Mouse (Mus musculus) MEL (cell line): ENCODE measurements around the gene D5Ertd579e. TPM values are rescaled to one million over a fixed set of nuclear protein-coding genes. Genes with fewer than 3 reads are reported as not detected.

Experiments
- DNase-seq: peaks from one replicate; pipeline ENCODE4 v3.0.0; 2011; ENCODE audit warnings: low read depth, low spot score
- H3K27ac ChIP-seq: 2 replicates; pipeline ENCODE4 v1.5.1; 2012; ENCODE audit warnings: low read depth, mild to moderate bottlenecking, control low read depth, low read length, moderate library complexity; ENCODE audit not compliant: control insufficient read depth
- H3K27me3 ChIP-seq, 2 experiments: fragments of 150-350 bp in 1 of 2; sonication (generic) in 1 of 2; 2 replicates each; pipeline ENCODE4 v1.6.1; 2012; ENCODE audit warnings: low read length in 2 of 2, mild to moderate bottlenecking in 2 of 2, improper control_type of control experiment in 1 of 2, moderate library complexity in 1 of 2; ENCODE audit not compliant: insufficient read depth in 2 of 2, control insufficient read depth in 1 of 2
- H3K36me3 ChIP-seq, 2 experiments: 2 replicates each; pipeline ENCODE4 v1.6.1; 2012 to 2014; ENCODE audit warnings: low read length in 2 of 2, improper control_type of control experiment in 1 of 2, inconsistent platforms in 1 of 2, mild to moderate bottlenecking in 1 of 2; ENCODE audit not compliant: insufficient read depth in 2 of 2, control insufficient read depth in 1 of 2
- H3K4me1 ChIP-seq, 2 experiments: fragments of 150-350 bp in 1 of 2; sonication (generic) in 1 of 2; 2 replicates each; pipeline ENCODE4 v1.6.1; 2012; ENCODE audit warnings: low read length in 2 of 2, improper control_type of control experiment in 1 of 2, mild to moderate bottlenecking in 1 of 2; ENCODE audit not compliant: insufficient read depth in 2 of 2, control insufficient read depth in 1 of 2
- H3K4me3 ChIP-seq, 2 experiments: fragments of 150-350 bp in 1 of 2; sonication (generic) in 1 of 2; 2 replicates each; pipeline ENCODE4 v1.5.1; 2012; ENCODE audit warnings: low read depth in 2 of 2, low read length in 2 of 2, mild to moderate bottlenecking in 2 of 2, moderate library complexity in 2 of 2, control low read depth in 1 of 2, improper control_type of control experiment in 1 of 2; ENCODE audit not compliant: control insufficient read depth in 1 of 2, insufficient read depth in 1 of 2
- H3K79me2 ChIP-seq: 2 replicates; pipeline ENCODE4 v1.6.1; 2012; ENCODE audit warnings: mild to moderate bottlenecking, low read length, moderate library complexity; ENCODE audit not compliant: control insufficient read depth, poor library complexity, insufficient read depth
- H3K9ac ChIP-seq: 2 replicates; pipeline ENCODE4 v1.6.1; 2012; ENCODE audit warnings: low read depth, mild to moderate bottlenecking, control low read depth, low read length, moderate library complexity; ENCODE audit not compliant: control insufficient read depth, poor library complexity, severe bottlenecking
- H3K9me3 ChIP-seq: fragments of 150-350 bp; sonication (generic); replicated peaks from 2 replicates; pipeline ENCODE4 v1.6.1; 2012; ENCODE audit warnings: mild to moderate bottlenecking, low read length, improper control_type of control experiment, moderate library complexity; ENCODE audit not compliant: insufficient read depth
- BHLHE40 ChIP-seq: IDR thresholded peaks from 2 replicates; pipeline ENCODE4 v1.6.1; 2012; ENCODE audit warnings: low read depth, mild to moderate bottlenecking, inconsistent platforms, low read length, improper control_type of control experiment, borderline replicate concordance
- E2F4 ChIP-seq: IDR thresholded peaks from 2 replicates; pipeline ENCODE4 v1.6.1; 2011; ENCODE audit warnings: low read depth, low read length, improper control_type of control experiment, borderline replicate concordance
- ELF1 ChIP-seq: IDR thresholded peaks from 2 replicates; pipeline ENCODE4 v1.6.1; 2014; ENCODE audit warnings: low read depth, mild to moderate bottlenecking, inconsistent platforms, low read length, improper control_type of control experiment, moderate library complexity
- ETS1 ChIP-seq: IDR thresholded peaks from 2 replicates; pipeline ENCODE4 v1.6.1; 2012; ENCODE audit warnings: low read depth, mild to moderate bottlenecking, inconsistent platforms, low read length, improper control_type of control experiment, moderate library complexity
- JUND ChIP-seq: IDR thresholded peaks from 2 replicates; pipeline ENCODE4 v1.6.1; 2011; ENCODE audit warnings: low read depth, mild to moderate bottlenecking, improper control_type of control experiment, low read length
- MXI1 ChIP-seq: IDR thresholded peaks from 2 replicates; pipeline ENCODE4 v1.6.1; 2011; ENCODE audit warnings: mild to moderate bottlenecking, low read depth, low read length, improper control_type of control experiment
- POLR2AphosphoS2 ChIP-seq: IDR thresholded peaks from 2 replicates; pipeline ENCODE4 v1.6.1; 2011; ENCODE audit warnings: low read length, improper control_type of control experiment
- POLR2AphosphoS5 ChIP-seq: IDR thresholded peaks from 2 replicates; pipeline ENCODE4 v1.6.1; 2012; ENCODE audit warnings: low read depth, borderline replicate concordance, mild to moderate bottlenecking, inconsistent platforms, low read length, moderate library complexity, mixed read lengths
- RCOR1 ChIP-seq: IDR thresholded peaks from 2 replicates; pipeline ENCODE4 v1.6.1; 2012; ENCODE audit warnings: low read depth, mild to moderate bottlenecking, inconsistent platforms, low read length, improper control_type of control experiment
- SIN3A ChIP-seq: IDR thresholded peaks from 2 replicates; pipeline ENCODE4 v1.6.1; 2012; ENCODE audit warnings: low read length, improper control_type of control experiment, inconsistent platforms
- SMC3 ChIP-seq: IDR thresholded peaks from 2 replicates; pipeline ENCODE4 v1.6.1; 2011; ENCODE audit warnings: low read depth, low read length, improper control_type of control experiment
- TAL1 ChIP-seq: IDR thresholded peaks from 2 replicates; pipeline ENCODE4 v1.6.1; 2012; ENCODE audit warnings: mild to moderate bottlenecking, inconsistent platforms, low read length, moderate library complexity, mixed read lengths
- TBP ChIP-seq: IDR thresholded peaks from 2 replicates; pipeline ENCODE4 v1.8.0; 2011; ENCODE audit warnings: low read depth, low read length, improper control_type of control experiment
- UBTF ChIP-seq: IDR thresholded peaks from 2 replicates; pipeline ENCODE4 v1.6.1; 2012; ENCODE audit warnings: low read depth, mild to moderate bottlenecking, inconsistent platforms, low read length, improper control_type of control experiment, moderate library complexity, borderline replicate concordance; ENCODE audit not compliant: insufficient read depth
- USF1 ChIP-seq: IDR thresholded peaks from 2 replicates; pipeline ENCODE4 v1.6.1; 2014; ENCODE audit warnings: low read depth, mild to moderate bottlenecking, inconsistent platforms, low read length, improper control_type of control experiment, moderate library complexity
- USF2 ChIP-seq, 2 experiments: IDR thresholded peaks; 2 replicates each; pipeline ENCODE4 v1.6.1; 2011 to 2012; ENCODE audit warnings: improper control_type of control experiment in 2 of 2, low read length in 2 of 2, borderline replicate concordance in 1 of 2, inconsistent platforms in 1 of 2, low read depth in 1 of 2, mild to moderate bottlenecking in 1 of 2; ENCODE audit not compliant: insufficient read depth in 1 of 2
- ZMIZ1 ChIP-seq: IDR thresholded peaks from 2 replicates; pipeline ENCODE4 v1.6.1; 2012; ENCODE audit warnings: low read depth, mild to moderate bottlenecking, inconsistent platforms, low read length, improper control_type of control experiment, moderate library complexity
- ZNF384 ChIP-seq: IDR thresholded peaks from 2 replicates; pipeline ENCODE4 v1.6.1; 2012; ENCODE audit warnings: low read depth, mild to moderate bottlenecking, inconsistent platforms, low read length, improper control_type of control experiment
- polyA plus RNA-seq, 2 experiments: library from polyadenylated mRNA; stranded (reverse) in 1 of 2; unstranded in 1 of 2; fragments of >175 nt in 1 of 2; fragments of >200 nt in 1 of 2; gene quantifications; 2 replicates each; pipeline versions ENCODE4 v1.2.1 to v1.2.4; 2012; ENCODE audit warnings: low replicate concordance in 2 of 2, low read depth in 1 of 2; ENCODE audit not compliant: insufficient read length in 2 of 2, insufficient read depth in 1 of 2, missing spikeins in 1 of 2
- total RNA-seq: library from RNA; depleted of rRNA; stranded (reverse); fragments of 300-350 nt; gene quantifications from 2 replicates; pipeline ENCODE4 v1.2.3, GENCODE M21; 2012

The D5Ertd579e gene
- total and polyA plus RNA-seq, 3 experiments, result 15.9 to 31.1 TPM; not detected in 1

- H3K79me2 ChIP-seq, result no peaks in the 10 kb centered on the region
- TF ChIP-seq USF2 (IDR thresholded peaks at IDR 0.05; ENCODE audit: borderline replicate concordance in 1 of 2, insufficient read depth in 1 of 2, low read depth in 1 of 2, low read length in 2 of 2) (no peak), ZNF384 (no peak)
- H3K9ac ChIP-seq, result no peak overlapping the region
- no peaks in the 10 kb centered on the region for H3K9me3 ChIP-seq
- no peak for DNase-seq
- H3K4me3 ChIP-seq, result no peak overlapping the region
- H3K27ac ChIP-seq, result no peak overlapping the region
- H3K4me1 ChIP-seq, result peaks cover 4 to 35% of the 10 kb centered on the region in 2 experiments
- no peaks in the 10 kb centered on the region for H3K27me3 ChIP-seq
- peaks cover 0 to 20% of the 10 kb centered on the region in 2 experiments; a peak in 2 of 4 replicates for H3K36me3 ChIP-seq
Measured at GRCm38 (mm10) chr5:36735106-36735505, 39.3 kb upstream of the D5Ertd579e start.

GRCm38 (mm10) chr5:36733405-36733804, 37.6 kb upstream of the D5Ertd579e start:
- Histone ChIP-seq H3K9me3 (no peaks in the 10 kb centered on the region), H3K79me2 (no peaks in the 10 kb centered on the region), H3K4me3 (no peak overlapping the region), H3K36me3 (peaks cover 0 to 20% of the 10 kb centered on the region in 2 experiments; a peak in 2 of 4 replicates), H3K27me3 (no peaks in the 10 kb centered on the region), H3K27ac (no peak overlapping the region), H3K9ac (no peak overlapping the region), H3K4me1 (peaks cover 4 to 35% of the 10 kb centered on the region in 2 experiments)
- no peak for DNase-seq
- TF ChIP-seq POLR2AphosphoS5 (no peak), JUND (no peak), POLR2AphosphoS2 (no peak), UBTF (no peak), SIN3A (no peak), ETS1 (no peak), BHLHE40 (no peak), USF1 (no peak)

GRCm38 (mm10) chr5:36731901-36732652, 36.3 kb upstream of the D5Ertd579e start:
- DNase-seq, result no peak
- Histone ChIP-seq H3K4me3 (no peak overlapping the region), H3K36me3 (peaks cover 0 to 20% of the 10 kb centered on the region in 2 experiments; a peak in 2 of 4 replicates), H3K4me1 (peaks cover 4 to 35% of the 10 kb centered on the region in 2 experiments), H3K27ac (no peak overlapping the region), H3K27me3 (no peaks in the 10 kb centered on the region), H3K9me3 (no peaks in the 10 kb centered on the region), H3K79me2 (no peaks in the 10 kb centered on the region), H3K9ac (no peak overlapping the region)
- TF ChIP-seq USF1, result no peak
- no peak for TF ChIP-seq ZMIZ1
- TF ChIP-seq TBP, result peak; percentile 36; the same call in 1 of the 2 replicates
- TF ChIP-seq MXI1, result no peak
- 0 out of 2 replicates have a peak, but pooled peaks have one; percentile 56 for TF ChIP-seq ZNF384
- no peak for TF ChIP-seq E2F4
- 0 out of 2 replicates have a peak, but pooled peaks have one; percentile 5 for TF ChIP-seq TAL1
- no peak for TF ChIP-seq SMC3
- no peak for TF ChIP-seq RCOR1
- TF ChIP-seq ELF1, result 0 out of 2 replicates have a peak, but pooled peaks have one; percentile 2
- no peak for TF ChIP-seq POLR2AphosphoS5
